Mouse (Mus musculus) cerebellum, postnatal 4 days (tissue): Measurements from ENCODE around the gene Rbl2.

Experiments used
- DNase-seq, 2 experiments: peaks; one replicate each; pipeline ENCODE4 v3.0.0; 2022; ENCODE audit warnings: low spot score in 2 of 2, mixed read lengths in 1 of 2

The Rbl2 gene

GRCm38 (mm10) chr8:91106271-91106670, 36.4 kb downstream of the Rbl2 start:
- DNase-seq, result no peak

- no peak for DNase-seq
These were observed 42.1 kb downstream of the Rbl2 start for GRCm38 (mm10) chr8:91111868-91112477.

- no peak for DNase-seq
These were observed 44.6 kb downstream of the Rbl2 start for GRCm38 (mm10) chr8:91114428-91114827.

- no peak for DNase-seq
These were observed 45.1 kb downstream of the Rbl2 start for GRCm38 (mm10) chr8:91114910-91115309.

GRCm38 (mm10) chr8:91117537-91117936, 47.7 kb downstream of the Rbl2 start:
- no peak for DNase-seq

GRCm38 (mm10) chr8:91118131-91118530, 48.3 kb downstream of the Rbl2 start:
- DNase-seq, result no peak

- no peak for DNase-seq
These were observed 54.5 kb downstream of the Rbl2 start for GRCm38 (mm10) chr8:91124315-91124714.

GRCm38 (mm10) chr8:91126786-91127185, 56.9 kb downstream of the Rbl2 start:
- DNase-seq, result no peak

- DNase-seq, result no peak
These were observed 62.9 kb downstream of the Rbl2 start for GRCm38 (mm10) chr8:91132731-91133130.

GRCm38 (mm10) chr8:91133441-91134069, 63.7 kb downstream of the Rbl2 start:
- no peak for DNase-seq

- peak; percentile 95 to 99 for DNase-seq
These were observed 64.2 kb downstream of the Rbl2 start for GRCm38 (mm10) chr8:91134070-91134475.

- DNase-seq, result no peak
These were observed 64.8 kb downstream of the Rbl2 start for GRCm38 (mm10) chr8:91134659-91135058.

- no peak for DNase-seq
These were observed 65.7 kb downstream of the Rbl2 start for GRCm38 (mm10) chr8:91135308-91136181.

GRCm38 (mm10) chr8:91140828-91141227, 71.0 kb downstream of the Rbl2 start:
- no peak for DNase-seq

GRCm38 (mm10) chr8:91147715-91148114, 77.9 kb downstream of the Rbl2 start:
- DNase-seq, result peak in 1 of 2 experiments; percentile 48

GRCm38 (mm10) chr8:91148643-91149178, 78.9 kb downstream of the Rbl2 start:
- DNase-seq, result no peak

- DNase-seq, result no peak
These were observed 79.4 kb downstream of the Rbl2 start for GRCm38 (mm10) chr8:91149298-91149697.

- DNase-seq, result no peak
These were observed 81.7 kb downstream of the Rbl2 start for GRCm38 (mm10) chr8:91151531-91151930.

- no peak for DNase-seq
These were observed 84.0 kb downstream of the Rbl2 start for GRCm38 (mm10) chr8:91153831-91154230.

- DNase-seq, result no peak
These were observed 84.7 kb downstream of the Rbl2 start for GRCm38 (mm10) chr8:91154564-91154963.

GRCm38 (mm10) chr8:91158617-91159016, 88.8 kb downstream of the Rbl2 start:
- DNase-seq, result no peak
